Mouse (Mus musculus): ENCODE measurements around the gene Kcnt1.

The Kcnt1 gene

DNA sequence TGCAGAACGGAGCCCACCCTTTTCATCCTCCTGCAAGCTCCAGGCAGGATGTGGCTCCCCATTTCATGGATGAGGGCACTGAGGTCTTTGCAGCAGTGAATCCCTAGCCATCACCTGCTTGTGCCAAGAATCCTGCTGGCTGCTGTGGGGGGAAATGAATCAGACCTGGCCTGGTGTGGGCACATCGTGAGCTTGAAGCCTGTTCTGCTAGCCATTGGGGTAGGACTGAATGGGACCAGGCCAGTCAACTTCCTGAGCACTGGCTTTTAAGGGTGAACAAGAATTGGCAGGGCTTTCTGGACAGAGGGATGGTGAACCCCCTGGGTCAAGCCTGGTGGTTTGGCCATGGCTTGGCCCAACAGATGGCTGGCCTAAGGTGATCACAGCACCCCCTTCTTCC, 15.0 kb downstream of the Kcnt1 start:
- DNase-seq (ENCODE audit: low spot score), result no peak

DNA sequence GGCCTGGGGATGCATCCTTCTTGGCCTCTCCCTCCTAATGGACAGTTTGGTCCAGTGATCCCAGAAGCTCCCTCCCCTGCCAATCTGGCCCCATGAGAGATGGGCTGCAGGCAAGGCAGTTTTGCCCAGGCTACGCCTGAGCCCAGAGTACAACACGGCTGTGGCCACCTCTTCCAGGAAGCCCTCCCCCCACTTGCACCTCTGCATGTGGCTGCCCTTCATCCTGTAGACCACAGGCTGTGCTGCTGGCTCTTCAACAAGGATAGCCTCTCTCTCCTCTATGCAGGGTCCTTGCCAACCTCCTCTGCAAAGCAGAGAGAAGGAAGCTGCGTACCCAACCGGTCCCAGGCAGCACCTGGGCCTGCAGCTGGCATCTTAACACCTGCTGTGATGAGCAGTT, 15.5 kb downstream of the Kcnt1 start:
- no peak for DNase-seq (ENCODE audit: low spot score)

GRCm38 (mm10) chr2:25882276-25882675, 18.7 kb downstream of the Kcnt1 start:
- no peak for DNase-seq (ENCODE audit: low spot score)

GRCm38 (mm10) chr2:25884756-25885155, 21.2 kb downstream of the Kcnt1 start:
- DNase-seq (ENCODE audit: low spot score), result no peak

DNA sequence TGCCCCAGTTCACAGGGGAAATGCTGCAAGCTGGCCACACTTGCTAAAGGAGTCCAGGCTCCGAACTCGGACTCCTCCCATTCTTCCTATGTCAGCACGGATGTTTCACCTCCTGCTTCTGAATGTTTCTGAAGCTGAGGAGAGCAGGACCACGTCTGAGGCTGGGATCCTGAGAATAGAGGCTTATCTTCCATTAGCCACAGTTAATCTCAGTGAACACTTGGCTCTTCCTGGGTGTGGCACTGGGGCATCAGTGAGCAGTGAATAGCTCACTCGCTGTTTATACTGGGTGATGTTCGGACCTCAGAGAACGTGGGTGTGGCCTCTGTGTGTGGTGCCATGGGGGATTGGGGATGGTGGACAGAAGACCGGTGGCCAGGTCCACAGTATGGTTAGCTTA, 23.7 kb downstream of the Kcnt1 start:
- DNase-seq (ENCODE audit: low spot score), result no peak

GRCm38 (mm10) chr2:25888144-25888543, 24.6 kb downstream of the Kcnt1 start:
- DNase-seq (ENCODE audit: low spot score), result no peak

- no peak for DNase-seq (ENCODE audit: low spot score)
Measured at GRCm38 (mm10) chr2:25892440-25892839, 28.9 kb downstream of the Kcnt1 start.

DNA sequence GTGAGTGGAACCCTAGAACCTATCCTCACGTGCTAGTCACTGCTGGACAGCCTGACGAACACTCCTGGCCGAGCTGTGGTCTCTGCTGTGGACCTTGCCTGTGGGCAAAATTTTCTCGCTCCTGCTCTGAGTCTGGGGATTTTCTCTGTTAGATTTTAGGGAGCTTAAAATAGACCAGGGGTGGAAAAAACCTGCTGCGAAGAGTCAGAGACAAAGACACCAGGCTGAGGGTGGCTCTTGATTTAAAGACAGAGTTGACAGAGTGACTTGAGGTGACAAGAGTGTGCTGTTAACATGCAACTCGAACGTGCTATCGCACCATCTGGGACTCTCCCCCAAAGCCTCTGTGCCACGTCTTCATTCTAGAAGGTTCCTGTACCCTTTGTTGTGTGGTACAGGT, 35.4 kb downstream of the Kcnt1 start:
- no peak for DNase-seq (ENCODE audit: low spot score)

DNA sequence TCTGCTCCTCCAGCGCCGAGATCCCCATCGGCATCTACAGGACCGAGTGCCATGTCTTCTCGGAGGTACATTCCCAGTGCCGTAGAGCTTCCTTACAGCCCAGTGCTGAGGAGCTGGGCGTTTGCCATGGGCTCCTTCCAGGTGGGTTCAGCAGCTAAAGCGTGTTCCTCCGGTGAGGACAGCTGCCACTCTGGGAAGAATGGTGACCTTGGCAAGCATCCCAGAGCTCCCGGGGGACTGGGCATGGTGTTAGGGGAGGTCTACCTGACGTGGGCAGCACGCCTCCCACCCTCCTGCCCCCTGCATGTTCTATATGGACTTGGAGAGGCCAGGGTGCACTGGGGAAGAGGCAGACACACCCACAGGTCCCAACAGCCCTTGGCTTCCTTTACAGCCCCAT, 46.3 kb downstream of the Kcnt1 start:
- no peak for DNase-seq (ENCODE audit: low spot score)

GRCm38 (mm10) chr2:25913247-25913646, 49.7 kb downstream of the Kcnt1 start:
- no peak for DNase-seq (ENCODE audit: low spot score)

GRCm38 (mm10) chr2:25914201-25914600, 50.7 kb downstream of the Kcnt1 start:
- no peak for DNase-seq (ENCODE audit: low spot score)

DNA sequence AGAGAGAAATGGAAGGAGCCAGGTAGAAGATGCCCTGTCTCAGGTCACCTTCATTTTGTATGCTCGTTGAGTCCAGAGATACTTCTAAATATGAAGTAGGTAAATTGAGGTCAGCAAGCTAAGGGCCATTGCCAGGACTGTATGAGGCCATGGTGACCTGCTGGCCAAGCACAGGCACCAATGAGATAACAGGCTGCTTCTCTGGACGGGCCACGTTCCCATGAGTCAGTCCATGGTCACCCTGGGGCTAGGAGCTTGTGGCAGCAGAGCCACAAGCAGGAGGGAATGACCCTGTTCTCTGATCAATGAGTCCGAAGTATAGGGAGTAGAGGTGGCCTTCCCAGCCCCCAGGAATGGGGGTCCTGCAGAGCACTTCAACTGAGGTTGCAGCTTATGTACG, 51.3 kb downstream of the Kcnt1 start:
- no peak for DNase-seq (ENCODE audit: low spot score)

DNA sequence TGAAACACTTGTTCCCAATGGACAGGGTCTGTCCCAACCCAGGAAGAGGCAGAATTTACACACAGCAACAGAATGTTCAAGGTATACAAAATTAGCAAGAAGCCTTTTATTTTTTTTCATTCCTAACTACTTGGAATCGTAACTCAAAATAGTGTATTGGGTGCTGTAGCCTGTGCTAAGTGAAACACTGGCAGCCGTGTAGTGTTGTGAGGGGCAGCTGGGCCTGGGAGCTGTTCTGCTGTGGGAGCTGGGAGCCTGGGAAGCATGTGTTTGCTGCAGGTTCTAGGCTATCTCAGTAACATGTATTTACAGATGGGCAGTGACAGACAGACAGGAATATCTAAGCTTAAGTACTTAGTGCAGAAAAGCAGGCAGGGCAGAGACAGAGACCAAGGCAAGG, 54.9 kb downstream of the Kcnt1 start:
- DNase-seq (ENCODE audit: low spot score), result no peak

GRCm38 (mm10) chr2:25919972-25920371, 56.4 kb downstream of the Kcnt1 start:
- DNase-seq (ENCODE audit: low spot score), result no peak

DNA sequence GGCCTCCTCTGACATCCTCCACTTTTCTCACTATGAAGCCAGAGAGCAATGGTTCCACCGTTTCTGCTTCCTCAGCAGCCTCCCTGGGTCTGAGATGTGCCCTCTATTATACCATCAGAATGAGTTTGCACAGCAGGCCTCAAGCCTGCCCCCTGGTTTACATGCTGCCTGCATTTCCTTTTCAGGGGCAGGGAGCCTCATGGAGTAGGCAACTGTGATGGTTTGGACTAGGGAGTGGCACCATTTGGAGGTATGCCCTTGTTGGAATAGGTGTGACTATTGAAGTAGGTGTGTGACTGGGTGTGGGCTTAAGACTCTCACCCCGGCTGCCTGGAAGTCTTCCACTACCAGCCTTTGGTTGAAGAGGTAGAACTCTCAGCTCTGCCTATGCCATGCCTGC, 60.3 kb downstream of the Kcnt1 start:
- no peak for DNase-seq (ENCODE audit: low spot score)

GRCm38 (mm10) chr2:25924934-25925333, 61.4 kb downstream of the Kcnt1 start:
- DNase-seq (ENCODE audit: low spot score), result no peak

- no peak for DNase-seq (ENCODE audit: low spot score)
Measured at GRCm38 (mm10) chr2:25927821-25928220, 64.3 kb downstream of the Kcnt1 start.

- no peak for DNase-seq (ENCODE audit: low spot score)
Measured at GRCm38 (mm10) chr2:25931249-25931859, 67.8 kb downstream of the Kcnt1 start.

DNA sequence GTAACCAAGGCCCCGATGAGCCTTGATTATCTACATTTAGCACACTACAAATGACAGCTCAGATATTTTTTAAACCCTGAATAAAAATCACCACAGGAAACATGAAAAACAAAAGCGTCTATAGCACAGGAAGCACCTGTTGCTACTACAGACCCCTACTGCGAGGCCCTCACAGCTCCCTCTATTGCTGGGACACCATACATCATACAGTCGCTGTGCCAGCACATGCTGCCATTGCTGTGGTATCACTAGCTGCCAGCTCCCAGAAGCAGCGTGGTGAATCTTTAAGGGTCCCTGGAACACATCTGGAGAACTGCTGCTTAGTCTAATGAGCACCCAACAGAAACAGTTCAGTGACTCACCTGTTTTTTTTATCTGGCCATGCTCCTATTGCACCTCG, 77.0 kb downstream of the Kcnt1 start:
- no peak for DNase-seq (ENCODE audit: low spot score)

GRCm38 (mm10) chr2:25943822-25944221, 80.3 kb downstream of the Kcnt1 start:
- DNase-seq (ENCODE audit: low spot score), result no peak

GRCm38 (mm10) chr2:25947950-25948349, 84.4 kb downstream of the Kcnt1 start:
- no peak for DNase-seq (ENCODE audit: low spot score)

- DNase-seq (ENCODE audit: low spot score), result no peak
Measured at GRCm38 (mm10) chr2:25949291-25949690, 85.8 kb downstream of the Kcnt1 start.

Measured in ovary, adult 18-20 months (tissue).